Comparison of ENCODE assay signal across 10 mouse cellular contexts in genomic region chr1:36920726-36921125, GRCm38 (mm10). TPM values are rescaled to one million over a fixed set of nuclear protein-coding genes. Genes with fewer than 3 reads are reported as not detected.
A peak's percentile ranks its signal among the peaks of the same experiment; 100 is the strongest.
DNase-seq lines count a peak whose midpoint lies in the region; ATAC-seq and TF ChIP-seq lines count a peak whose summit lies in the region.
"Had no signal": no experiment of that assay in that cellular context is flagged by ENCODE, and none has a peak within 500 bp of the region (broad histone marks: within the 10 kb centered on the region; RNA-seq: fewer than 3 reads in every experiment).

No protein-coding gene starts in this region.

- H3K9me3 ChIP-seq in kidney, embryonic 14.5 days (ENCODE audit: control insufficient read depth, low read length), result no peaks in the 10 kb centered on the region
- no peaks in the 10 kb centered on the region for H3K9me3 ChIP-seq in heart, embryonic 15.5 days (replicated peaks)
- no peaks in the 10 kb centered on the region for H3K9me3 ChIP-seq in forebrain, embryonic 11.5 days (ENCODE audit: control insufficient read depth, low read length)
- H3K9me3 ChIP-seq: neural tube, embryonic 13.5 days had no signal

- no peak overlapping the region for H3K4me3 ChIP-seq in kidney, embryonic 14.5 days (ENCODE audit: low read length)
- no peak overlapping the region for H3K4me3 ChIP-seq in heart, embryonic 15.5 days
- H3K4me3 ChIP-seq in liver, adult 2 months (ENCODE audit: insufficient read depth, low read depth, low read length), result no peak overlapping the region
- H3K4me3 ChIP-seq in forebrain, embryonic 11.5 days (ENCODE audit: low read depth, low read length), result no peak overlapping the region
- H3K4me3 ChIP-seq: neural tube, embryonic 13.5 days had no signal

- H3K36me3 ChIP-seq in kidney, embryonic 14.5 days (ENCODE audit: control insufficient read depth, insufficient read depth, low read length), result no peaks in the 10 kb centered on the region; the same call in 1 of the 2 replicates
- no peaks in the 10 kb centered on the region for H3K36me3 ChIP-seq in heart, embryonic 15.5 days
- H3K36me3 ChIP-seq in liver, adult 2 months (ENCODE audit: control insufficient read depth, insufficient read depth, low read length), result no peaks in the 10 kb centered on the region
- H3K36me3 ChIP-seq in forebrain, embryonic 11.5 days (ENCODE audit: control insufficient read depth, insufficient read depth, low read length), result no peaks in the 10 kb centered on the region
- H3K36me3 ChIP-seq: neural tube, embryonic 13.5 days had no signal

- H3K9ac ChIP-seq in kidney, embryonic 14.5 days (ENCODE audit: low read depth, low read length), result no peak overlapping the region
- H3K9ac ChIP-seq in heart, embryonic 15.5 days, result no peak overlapping the region
- H3K9ac ChIP-seq in liver, adult 2 months (ENCODE audit: low read depth, low read length), result no peak overlapping the region
- H3K9ac ChIP-seq in forebrain, embryonic 11.5 days (ENCODE audit: low read length), result no peak overlapping the region
- H3K9ac ChIP-seq: neural tube, embryonic 13.5 days had no signal

- no peaks in the 10 kb centered on the region for H3K27me3 ChIP-seq in kidney, embryonic 14.5 days (ENCODE audit: control insufficient read depth, insufficient read depth, low read length)
- no peaks in the 10 kb centered on the region for H3K27me3 ChIP-seq in heart, embryonic 15.5 days
- H3K27me3 ChIP-seq in liver, adult 2 months (ENCODE audit: control insufficient read depth, insufficient read depth, low read length), result no peaks in the 10 kb centered on the region
- H3K27me3 ChIP-seq in forebrain, embryonic 11.5 days (ENCODE audit: control insufficient read depth, insufficient read depth, low read length), result no peaks in the 10 kb centered on the region
- H3K27me3 ChIP-seq: neural tube, embryonic 13.5 days; Patski had no signal

- H3K4me1 ChIP-seq in kidney, embryonic 14.5 days (ENCODE audit: control insufficient read depth, insufficient read depth, low read length), result peaks cover 31% of the 10 kb centered on the region
- H3K4me1 ChIP-seq in heart, embryonic 15.5 days (replicated peaks), result peaks cover 60% of the 10 kb centered on the region
- H3K4me1 ChIP-seq in liver, adult 2 months (ENCODE audit: control insufficient read depth, insufficient read depth, low read length), result peaks cover 26% of the 10 kb centered on the region
- 0 out of 2 replicates have a peak, but pooled peaks cover 3% of the 10 kb centered on the region for H3K4me1 ChIP-seq in forebrain, embryonic 11.5 days (replicated peaks; ENCODE audit: control insufficient read depth, insufficient read depth, low read length)

- ATAC-seq in kidney, embryonic 14.5 days (ENCODE audit: low FRiP score, low TSS enrichment), result no peak
- no peak; the same call in 1 of the 2 replicates for ATAC-seq in heart, embryonic 15.5 days (replicated peaks; ENCODE audit: insufficient number of reproducible peaks, insufficient read depth, low FRiP score, low read depth)
- ATAC-seq in forebrain, embryonic 11.5 days (replicated peaks; ENCODE audit: low FRiP score), result no peak
- ATAC-seq: Patski had no signal

- H3K27ac ChIP-seq in kidney, embryonic 14.5 days (ENCODE audit: low read depth, low read length), result no peak overlapping the region; the same call in 1 of the 2 replicates
- H3K27ac ChIP-seq in heart, embryonic 15.5 days, result peak overlapping the region; percentile 82
- H3K27ac ChIP-seq in liver, adult 2 months (replicated peaks; ENCODE audit: insufficient read depth, low read depth, low read length), result no peak overlapping the region
- H3K27ac ChIP-seq in forebrain, embryonic 11.5 days (ENCODE audit: low read depth, low read length), result no peak overlapping the region; the same call in 1 of the 2 replicates
- H3K27ac ChIP-seq: neural tube, embryonic 13.5 days had no signal

- 45% methylated on average over 4 of the region's 4 CpGs for WGBS in kidney, embryonic 14.5 days
- 24% methylated on average over 4 of the region's 4 CpGs for WGBS in heart, embryonic 15.5 days
- 11% methylated on average over 4 of the region's 4 CpGs for WGBS in liver, adult 2 months
- 81% methylated on average over 4 of the region's 4 CpGs for WGBS in forebrain, embryonic 11.5 days

- DNase-seq in kidney, adult 11 months, result peak; percentile 55
- DNase-seq in adipocyte (ENCODE audit: low spot score), result peak; percentile 50
- peak; percentile 58 for DNase-seq in liver, adult 2 months (ENCODE audit: extremely low read depth, low read depth, low spot score)
- no peak for DNase-seq in cerebellum, postnatal 10 days
- DNase-seq in urinary bladder, postnatal 36 days (ENCODE audit: low spot score in 2 of 2), result no peak
- DNase-seq in forebrain, embryonic 11.5 days (ENCODE audit: low spot score), result no peak

- TF ChIP-seq POLR2A in liver, adult 2 months (IDR thresholded peaks at IDR 0.05; ENCODE audit: extremely low read depth, insufficient read depth, low read length), result no peak

- no peak for TF ChIP-seq CTCF in liver, adult 2 months (IDR thresholded peaks at IDR 0.05; ENCODE audit: low read depth, low read length)

- peaks cover 42% of the 10 kb centered on the region for H3K79me2 ChIP-seq in liver, adult 2 months (ENCODE audit: control insufficient read depth, insufficient read depth, low read length)

- no peak overlapping the region for H3K4me2 ChIP-seq in kidney, embryonic 14.5 days (replicated peaks; ENCODE audit: low read depth, low read length)
- peak overlapping the region; percentile 1 for H3K4me2 ChIP-seq in heart, embryonic 15.5 days
- H3K4me2 ChIP-seq in forebrain, embryonic 11.5 days (ENCODE audit: low read depth, low read length, severe bottlenecking), result no peak overlapping the region
- H3K4me2 ChIP-seq: neural tube, embryonic 13.5 days had no signal

RNA-seq across cellular contexts. Expression of gene Tmem131, which starts 22.7 kb away (rescaled TPM):
- polyA plus RNA-seq in kidney, embryonic 14.5 days (2014; fragmentation: Nextera tagmentation; extraction: Ambion mirVana), result 15.8 and 22.1 TPM in 2 replicates
- polyA plus RNA-seq in heart, embryonic 15.5 days (2015; fragmentation: Nextera tagmentation; extraction: Ambion mirVana), result 6.2 and 8.6 TPM in 2 replicates
- total RNA-seq in liver, adult 2 months (2014; rRNA removed), result 10.2 and 12.2 TPM in 2 replicates
- 6.1 and 6.3 TPM in 2 replicates for polyA plus RNA-seq in liver, adult 2 months (2012; rRNA removed)
- polyA plus RNA-seq in forebrain, embryonic 11.5 days (2014; fragmentation: Nextera tagmentation; extraction: Ambion mirVana), result 21.2 and 23.3 TPM in 2 replicates

Comparison
In these comparisons a context has a peak if more than half of its experiments do, and no peak if none do; other contexts are left out.
1. DNase-seq: peak in kidney, adult 11 months (single experiment), adipocyte (single experiment) and liver, adult 2 months (single experiment); none in cerebellum, postnatal 10 days (0 of 2), urinary bladder, postnatal 36 days (0 of 2) and forebrain, embryonic 11.5 days (single experiment).